Mouse (Mus musculus): ENCODE results near the gene Usp17lc. TPM values are rescaled to one million over a fixed set of nuclear protein-coding genes. Genes with fewer than 3 reads are reported as not detected.
"Not testable (repeated sequence)": the region's sequence is repeated elsewhere in the genome, so short reads cannot be mapped to it uniquely, and the experiment has no call there.

Gene Usp17lc
- not detected in 2 replicates for polyA plus RNA-seq (2015; fragmentation: Nextera tagmentation; extraction: Ambion mirVana)

DNA sequence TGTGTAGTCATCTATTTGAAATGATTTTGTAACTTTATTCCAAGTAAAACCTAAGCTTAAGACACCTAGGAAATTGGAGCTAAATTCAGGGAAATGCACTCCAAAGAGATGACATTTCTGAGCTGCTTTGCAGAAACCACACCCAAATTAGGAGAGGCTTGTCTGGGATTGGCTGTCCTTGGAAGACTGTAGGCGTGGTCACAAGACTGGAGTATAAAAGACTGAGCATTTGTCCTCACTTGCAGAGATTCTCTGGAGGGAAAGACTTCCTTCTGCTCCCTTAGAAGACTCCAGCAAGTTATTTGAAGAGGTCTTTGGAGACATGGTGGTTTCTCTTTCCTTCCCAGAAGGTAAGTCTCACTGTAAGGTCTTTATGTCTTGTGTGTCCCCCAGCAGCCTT lies at the start of gene Usp17lc:
TSS of gene Usp17lc (plus strand) at position 301 of the 400 bp plus-strand sequence.
- not testable (repeated sequence) for ATAC-seq

DNA sequence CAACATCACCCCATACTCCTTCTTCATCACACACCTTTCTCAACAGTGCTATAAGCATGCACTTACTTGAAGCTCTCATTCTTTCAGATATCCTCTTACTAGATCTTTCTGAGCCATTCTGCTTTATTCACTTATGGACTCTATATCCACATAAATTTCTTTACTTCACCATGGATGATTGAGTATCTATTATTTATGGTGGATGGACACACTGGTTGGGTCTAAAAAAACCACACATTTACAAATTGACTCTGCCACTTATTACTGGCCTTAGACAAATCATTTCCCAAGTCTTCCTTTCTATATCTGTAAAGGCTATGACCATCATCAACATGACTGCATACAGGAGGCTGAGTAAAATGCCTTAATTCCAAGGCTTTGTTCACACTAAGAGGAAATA lies 28.8 kb upstream of the Usp17lc start, which contains the start of gene Olfr603:
TSS of gene Olfr603 (minus strand) at position 101 of the 400 bp plus-strand sequence.
- Histone ChIP-seq H3K27me3 (replicated peaks; ENCODE audit: control insufficient read depth, insufficient read depth, low read length) (no peaks in the 10 kb centered on the region), H3K4me3 (ENCODE audit: low read length) (no peak within 1 kb of the TSS), H3K9me3 (ENCODE audit: control insufficient read depth, low read length) (no peaks in the 10 kb centered on the region), H3K4me1 (ENCODE audit: control insufficient read depth, insufficient read depth, low read depth, low read length) (no peaks in the 10 kb centered on the region), H3K9ac (ENCODE audit: low read depth, low read length) (no peak within 1 kb of the TSS), H3K36me3 (ENCODE audit: control insufficient read depth, insufficient read depth, low read length) (no peaks in the 10 kb centered on the region), H3K27ac (ENCODE audit: low read depth, low read length) (no peak within 1 kb of the TSS), H3K4me2 (ENCODE audit: low read length) (no peak within 1 kb of the TSS)
- no peak for ATAC-seq

More for the DNA sequence above, at the start of gene Usp17lc:
- not testable (repeated sequence) for H3K27me3 ChIP-seq (replicated peaks; ENCODE audit: control insufficient read depth, insufficient read depth, low read length); H3K36me3 ChIP-seq (ENCODE audit: control insufficient read depth, insufficient read depth, low read length); H3K9ac ChIP-seq (ENCODE audit: low read depth, low read length); H3K4me3 ChIP-seq (ENCODE audit: low read length); H3K4me1 ChIP-seq (ENCODE audit: control insufficient read depth, insufficient read depth, low read depth, low read length); H3K27ac ChIP-seq (ENCODE audit: low read depth, low read length); H3K9me3 ChIP-seq (ENCODE audit: control insufficient read depth, low read length); H3K4me2 ChIP-seq (ENCODE audit: low read length)
- 69% methylated on average over 1 of the region's 1 CpGs for WGBS

DNA sequence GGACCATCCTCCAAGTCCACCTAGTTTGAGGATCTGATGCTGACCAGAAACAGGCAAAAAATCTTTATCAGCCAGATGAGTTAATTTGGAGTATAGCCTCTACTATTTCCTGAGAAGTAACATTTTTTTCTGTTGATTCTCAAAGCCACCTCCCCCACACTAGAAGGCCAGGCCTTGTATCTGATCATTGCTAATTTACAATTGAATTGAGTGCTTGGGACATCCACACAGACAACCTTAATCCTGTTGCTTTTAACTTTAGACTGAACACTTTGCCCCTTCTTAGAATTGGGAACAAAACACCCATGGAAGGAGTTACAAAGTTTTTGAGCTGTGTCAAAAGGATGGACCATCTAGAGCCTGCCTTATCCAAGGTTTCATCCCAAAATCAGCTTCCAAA lies 17.1 kb upstream of the Usp17lc start:
- Histone ChIP-seq H3K4me2 (ENCODE audit: low read length) (no peak overlapping the region), H3K27me3 (replicated peaks; ENCODE audit: control insufficient read depth, insufficient read depth, low read length) (no peaks in the 10 kb centered on the region), H3K9ac (ENCODE audit: low read depth, low read length) (no peak overlapping the region), H3K4me3 (ENCODE audit: low read length) (no peak overlapping the region), H3K9me3 (ENCODE audit: control insufficient read depth, low read length) (no peaks in the 10 kb centered on the region), H3K27ac (ENCODE audit: low read depth, low read length) (no peak overlapping the region), H3K4me1 (ENCODE audit: control insufficient read depth, insufficient read depth, low read depth, low read length) (no peaks in the 10 kb centered on the region), H3K36me3 (ENCODE audit: control insufficient read depth, insufficient read depth, low read length) (no peaks in the 10 kb centered on the region)
- ATAC-seq: no peak

DNA sequence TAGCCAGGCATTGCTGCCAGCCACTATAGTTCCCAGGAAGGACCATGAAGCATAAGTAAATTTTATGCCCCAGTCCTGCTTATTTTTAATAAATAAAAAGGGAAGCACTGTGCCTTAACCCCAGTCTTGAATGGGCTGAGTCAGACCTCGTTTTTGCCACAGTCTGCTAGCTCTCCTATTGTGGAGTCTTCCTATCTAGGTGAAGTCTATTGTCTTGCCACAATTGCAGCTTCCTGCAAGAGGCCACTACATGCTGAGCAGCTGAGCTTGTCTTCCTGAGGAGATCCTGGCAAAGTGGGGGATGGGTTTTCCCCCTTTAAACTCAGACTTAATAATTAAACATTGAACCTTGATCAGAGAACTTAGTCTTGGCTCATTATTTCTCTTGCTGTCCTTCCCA lies 15.9 kb upstream of the Usp17lc start:
- Histone ChIP-seq H3K4me2 (ENCODE audit: low read length) (no peak overlapping the region), H3K36me3 (ENCODE audit: control insufficient read depth, insufficient read depth, low read length) (no peaks in the 10 kb centered on the region), H3K9ac (ENCODE audit: low read depth, low read length) (no peak overlapping the region), H3K27ac (ENCODE audit: low read depth, low read length) (no peak overlapping the region), H3K4me3 (ENCODE audit: low read length) (no peak overlapping the region), H3K27me3 (replicated peaks; ENCODE audit: control insufficient read depth, insufficient read depth, low read length) (no peaks in the 10 kb centered on the region), H3K9me3 (ENCODE audit: control insufficient read depth, low read length) (no peaks in the 10 kb centered on the region), H3K4me1 (ENCODE audit: control insufficient read depth, insufficient read depth, low read depth, low read length) (no peaks in the 10 kb centered on the region)
- no peak for ATAC-seq
- 6% methylated on average over 1 of the region's 1 CpGs for WGBS

DNA sequence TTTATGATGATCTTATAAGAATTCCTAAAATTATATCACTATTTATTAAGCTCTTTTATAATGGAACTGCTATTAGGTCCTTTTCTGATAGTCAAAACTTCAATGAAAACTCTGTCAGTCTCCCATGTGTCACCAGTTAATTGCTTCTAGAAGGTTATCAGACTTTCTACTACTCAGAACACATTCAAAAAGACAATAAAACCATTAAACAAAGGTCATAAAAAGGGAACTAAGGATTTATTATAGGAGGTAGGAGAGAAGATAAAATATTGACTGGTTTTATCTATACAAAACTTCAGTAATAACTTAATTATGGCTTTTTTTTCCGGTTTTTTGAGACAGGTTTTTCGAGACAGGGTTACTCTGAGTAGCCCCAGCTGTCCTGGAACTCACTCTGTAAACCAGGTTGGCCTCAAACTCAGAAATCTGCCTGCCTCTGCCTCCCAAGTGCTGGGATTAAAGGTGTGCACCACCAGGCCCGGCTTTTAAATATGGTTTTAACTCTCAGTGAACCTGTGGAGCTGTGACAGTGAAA lies 8.3 kb upstream of the Usp17lc start:
- ATAC-seq; H3K9me3 ChIP-seq (ENCODE audit: control insufficient read depth, low read length); H3K9ac ChIP-seq (ENCODE audit: low read depth, low read length); H3K36me3 ChIP-seq (ENCODE audit: control insufficient read depth, insufficient read depth, low read length); H3K4me1 ChIP-seq (ENCODE audit: control insufficient read depth, insufficient read depth, low read depth, low read length); H3K27me3 ChIP-seq (replicated peaks; ENCODE audit: control insufficient read depth, insufficient read depth, low read length); H3K4me3 ChIP-seq (ENCODE audit: low read length); H3K4me2 ChIP-seq (ENCODE audit: low read length); H3K27ac ChIP-seq (ENCODE audit: low read depth, low read length): not testable (repeated sequence)
- 80% methylated on average over 3 of the region's 3 CpGs for WGBS

DNA sequence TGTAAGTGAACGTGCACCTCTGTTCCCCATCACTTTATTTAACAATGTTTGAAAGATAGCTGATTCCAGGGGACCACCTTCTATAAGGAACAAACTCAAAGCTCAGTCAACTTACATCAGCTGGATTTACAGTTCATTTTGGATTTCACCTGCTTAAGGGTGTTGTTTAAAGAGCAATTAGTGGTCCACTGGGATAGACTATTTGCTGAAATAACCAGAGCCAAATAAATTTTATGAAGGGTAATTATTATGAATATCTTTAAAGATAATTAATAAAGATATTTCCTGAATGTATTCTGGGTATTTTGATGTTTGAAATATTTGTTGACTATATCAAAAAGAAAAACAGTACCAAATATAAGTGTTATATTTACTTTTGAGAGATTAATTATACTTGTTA lies 30.5 kb downstream of the Usp17lc start, which contains the start of gene Olfr605:
TSS of gene Olfr605 (minus strand) at position 101 of the 400 bp plus-strand sequence.
- no peak within 1 kb of the TSS for H3K4me2 ChIP-seq (ENCODE audit: low read length)
- H3K4me1 ChIP-seq (ENCODE audit: control insufficient read depth, insufficient read depth, low read depth, low read length): no peaks in the 10 kb centered on the region
- H3K27ac ChIP-seq (ENCODE audit: low read depth, low read length): no peak within 1 kb of the TSS
- no peaks in the 10 kb centered on the region for H3K27me3 ChIP-seq (replicated peaks; ENCODE audit: control insufficient read depth, insufficient read depth, low read length)
- no peak for ATAC-seq
- H3K9ac ChIP-seq (ENCODE audit: low read depth, low read length): no peak within 1 kb of the TSS
- no peak within 1 kb of the TSS for H3K4me3 ChIP-seq (ENCODE audit: low read length)
- no peaks in the 10 kb centered on the region for H3K36me3 ChIP-seq (ENCODE audit: control insufficient read depth, insufficient read depth, low read length)
- no peaks in the 10 kb centered on the region for H3K9me3 ChIP-seq (ENCODE audit: control insufficient read depth, low read length)
- WGBS: 83% methylated on average over 1 of the region's 1 CpGs

DNA sequence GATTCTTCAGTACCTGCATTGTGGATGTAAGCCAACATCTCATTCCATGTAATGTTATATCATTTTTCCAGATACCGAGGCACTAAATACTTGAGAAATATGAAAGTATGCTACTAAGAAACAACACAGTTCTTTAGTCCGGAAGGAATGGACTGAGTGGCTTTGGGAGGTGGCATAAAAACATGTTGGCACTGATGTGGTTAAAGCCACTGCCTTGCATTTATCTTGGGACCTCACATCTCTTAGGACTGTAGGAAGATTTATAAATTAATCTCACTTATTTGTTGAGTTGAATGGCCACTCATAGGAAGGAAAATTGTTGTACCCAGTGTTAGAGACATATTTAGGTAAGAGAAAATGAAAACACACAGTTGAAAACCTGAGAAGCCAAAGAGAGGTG lies 33.9 kb downstream of the Usp17lc start, which contains the start of gene Olfr606:
TSS of gene Olfr606 (plus strand) at position 301 of the 400 bp plus-strand sequence.
- Histone ChIP-seq H3K36me3 (ENCODE audit: control insufficient read depth, insufficient read depth, low read length) (no peaks in the 10 kb centered on the region), H3K27me3 (replicated peaks; ENCODE audit: control insufficient read depth, insufficient read depth, low read length) (no peaks in the 10 kb centered on the region), H3K4me2 (ENCODE audit: low read length) (no peak within 1 kb of the TSS), H3K9me3 (ENCODE audit: control insufficient read depth, low read length) (no peaks in the 10 kb centered on the region), H3K9ac (ENCODE audit: low read depth, low read length) (no peak within 1 kb of the TSS), H3K4me1 (ENCODE audit: control insufficient read depth, insufficient read depth, low read depth, low read length) (no peaks in the 10 kb centered on the region), H3K27ac (ENCODE audit: low read depth, low read length) (no peak within 1 kb of the TSS), H3K4me3 (ENCODE audit: low read length) (no peak within 1 kb of the TSS)
- no peak for ATAC-seq
- WGBS: 97% methylated on average over 2 of the region's 2 CpGs

DNA sequence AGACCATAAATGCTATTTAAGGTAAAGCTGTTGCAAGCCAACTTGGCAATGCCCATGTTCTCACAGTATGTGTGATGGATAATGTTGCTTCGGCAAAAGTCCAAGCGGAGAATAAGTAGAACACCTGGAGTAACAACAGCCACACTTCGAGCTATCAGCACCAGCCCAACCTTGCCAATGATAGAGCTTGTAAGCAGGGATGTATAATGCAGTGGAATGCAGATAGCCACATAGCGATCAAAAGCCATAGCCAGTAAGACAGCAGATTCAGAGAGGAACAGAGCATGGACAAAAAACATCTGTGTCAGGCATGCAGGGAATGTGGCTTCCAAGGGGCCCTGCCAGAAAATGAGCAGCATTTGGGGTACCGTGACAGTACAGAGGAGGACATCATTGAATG lies 45.7 kb downstream of the Usp17lc start:
- Histone ChIP-seq H3K9ac (ENCODE audit: low read depth, low read length) (no peak overlapping the region), H3K9me3 (ENCODE audit: control insufficient read depth, low read length) (no peaks in the 10 kb centered on the region), H3K4me3 (ENCODE audit: low read length) (no peak overlapping the region), H3K27me3 (replicated peaks; ENCODE audit: control insufficient read depth, insufficient read depth, low read length) (no peaks in the 10 kb centered on the region), H3K4me2 (ENCODE audit: low read length) (no peak overlapping the region), H3K36me3 (ENCODE audit: control insufficient read depth, insufficient read depth, low read length) (no peaks in the 10 kb centered on the region), H3K4me1 (ENCODE audit: control insufficient read depth, insufficient read depth, low read depth, low read length) (no peaks in the 10 kb centered on the region), H3K27ac (ENCODE audit: low read depth, low read length) (no peak overlapping the region)
- 92% methylated on average over 5 of the region's 5 CpGs for WGBS
- ATAC-seq: no peak
